Mouse (Mus musculus): ENCODE data around the gene Myh1.

Gene Myh1

GRCm38 (mm10) chr11:67229946-67230345 is 30.1 kb downstream of the Myh1 start:
- DNase-seq (ENCODE audit: low read depth, low spot score): no peak

GRCm38 (mm10) chr11:67235639-67236358 is 35.9 kb downstream of the Myh1 start:
- no peak for DNase-seq (ENCODE audit: low read depth, low spot score)

- DNase-seq (ENCODE audit: low read depth, low spot score): no peak
These were observed 36.9 kb downstream of the Myh1 start for GRCm38 (mm10) chr11:67236799-67237198.

- no peak for DNase-seq (ENCODE audit: low read depth, low spot score)
These were observed 37.7 kb downstream of the Myh1 start, which contains the start of gene Myh4 for GRCm38 (mm10) chr11:67237481-67238079. Gene Myh4, plus strand, starts transcription at chr11:67238029.

GRCm38 (mm10) chr11:67241051-67241450 is 41.2 kb downstream of the Myh1 start:
- DNase-seq (ENCODE audit: low read depth, low spot score): no peak

GRCm38 (mm10) chr11:67253691-67254090 is 53.8 kb downstream of the Myh1 start:
- DNase-seq (ENCODE audit: low read depth, low spot score): peak; percentile 43

GRCm38 (mm10) chr11:67257048-67257447 is 57.2 kb downstream of the Myh1 start:
- no peak for DNase-seq (ENCODE audit: low read depth, low spot score)

- no peak for DNase-seq (ENCODE audit: low read depth, low spot score)
These were observed 61.1 kb downstream of the Myh1 start for GRCm38 (mm10) chr11:67260956-67261355.
